Mouse (Mus musculus) forebrain, embryonic 13.5 days (tissue): Measurements from ENCODE around the gene Fam207a. TPM values are rescaled to one million over a fixed set of nuclear protein-coding genes. Genes with fewer than 3 reads are reported as not detected.

Experiments used
- ATAC-seq: fragments of 200-750 bp; cut with Nextera tagmentation; 2 replicates; pipeline ENCODE4 v1.8.0; 2017
- H3K27ac ChIP-seq: fragments of 300-500 bp; sonication (generic); 2 replicates; pipeline ENCODE4 v1.5.1; 2015; ENCODE audit warnings: inconsistent platforms, mild to moderate bottlenecking, moderate library complexity
- H3K27me3 ChIP-seq: fragments of 300-500 bp; sonication (generic); 2 replicates; pipeline ENCODE4 v1.6.1; 2015; ENCODE audit warnings: mild to moderate bottlenecking, inconsistent platforms
- H3K36me3 ChIP-seq: fragments of 300-500 bp; sonication (generic); 2 replicates; pipeline ENCODE4 v1.6.1; 2015; ENCODE audit warnings: mild to moderate bottlenecking, inconsistent platforms; ENCODE audit not compliant: poor library complexity, severe bottlenecking
- H3K4me1 ChIP-seq: fragments of 300-500 bp; sonication (generic); 2 replicates; pipeline ENCODE4 v1.6.1; 2015; ENCODE audit warnings: inconsistent platforms
- H3K4me2 ChIP-seq: fragments of 300-500 bp; sonication (generic); 2 replicates; pipeline ENCODE4 v1.6.1; 2015; ENCODE audit warnings: inconsistent platforms, mild to moderate bottlenecking, moderate library complexity
- H3K4me3 ChIP-seq: fragments of 300-500 bp; sonication (generic); 2 replicates; pipeline ENCODE4 v1.5.1; 2015; ENCODE audit warnings: mild to moderate bottlenecking, inconsistent platforms
- H3K9ac ChIP-seq: fragments of 300-500 bp; sonication (generic); 2 replicates; pipeline ENCODE4 v1.6.1; 2015; ENCODE audit warnings: mild to moderate bottlenecking, inconsistent platforms
- H3K9me3 ChIP-seq: fragments of 300-500 bp; sonication (generic); replicated peaks from 2 replicates; pipeline ENCODE4 v1.6.1; 2016; ENCODE audit warnings: inconsistent platforms
- WGBS: fragments of 180-500 bp; shearing (Covaris S2); methylation state at CpG from one replicate; pipeline ENCODE4 v1.1.7; 2015; 5-methylcytosine and 5-hydroxymethylcytosine counted together
- polyA plus RNA-seq: library from polyadenylated mRNA; unstranded; fragments of >200 nt; fragmentation: Nextera tagmentation; extraction: Ambion mirVana; gene quantifications from 2 replicates; pipeline ENCODE4 v1.2.1, GENCODE M21; 2015

Fam207a gene
- 37.5 and 38.7 TPM in 2 replicates for polyA plus RNA-seq

DNA sequence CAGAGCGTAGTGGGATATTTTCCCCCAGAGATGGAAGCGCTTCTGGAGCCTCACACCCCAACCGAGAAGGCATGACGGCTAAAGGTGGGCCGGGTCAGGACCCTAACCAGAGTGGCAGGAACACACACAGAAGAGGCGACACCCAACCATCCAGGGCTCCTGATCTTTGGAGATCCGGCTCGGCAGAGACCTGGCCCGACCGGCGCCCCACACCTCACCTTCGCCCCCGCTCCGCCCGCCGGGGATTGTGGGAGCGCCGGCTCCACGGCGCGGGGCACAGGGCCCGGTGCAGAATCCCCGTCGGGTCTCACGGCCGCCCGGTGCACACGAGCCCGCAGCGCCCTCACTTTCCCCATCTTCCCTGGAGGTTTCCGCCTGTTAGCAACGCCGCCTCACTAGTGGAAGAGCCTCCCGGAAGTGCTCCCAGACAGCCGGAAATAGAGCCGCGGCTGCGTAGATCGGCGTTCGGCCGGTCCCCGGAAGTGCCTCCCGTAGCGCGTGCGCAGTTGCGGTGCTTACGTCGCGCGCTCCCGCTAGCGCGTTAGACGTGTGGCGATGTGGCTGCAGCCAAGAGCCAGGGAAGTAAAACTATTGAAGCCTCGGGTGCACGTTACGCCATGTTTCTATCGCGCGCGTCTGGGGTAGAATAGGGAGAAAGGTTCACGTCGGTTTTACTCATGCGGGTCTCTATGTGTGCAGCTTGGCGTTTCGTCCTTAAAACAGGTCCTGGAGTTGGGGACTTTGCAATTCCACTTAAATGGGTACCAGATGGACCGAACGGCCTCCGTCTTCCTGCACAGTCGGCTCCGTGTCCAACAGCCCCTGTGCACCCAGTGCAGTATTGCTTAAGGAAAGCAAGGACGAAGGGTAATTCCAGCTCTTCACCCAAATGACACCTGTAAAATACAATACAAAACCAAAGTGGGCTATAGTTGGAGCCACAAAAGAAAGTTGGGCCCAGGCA lies at the start of gene Fam207a:
Fam207a (minus strand) TSS at position 401 of the 964 bp plus-strand sequence.
- Histone ChIP-seq H3K4me1 (peaks cover 21% of the 10 kb centered on the region), H3K4me3 (peak within 1 kb of the TSS; percentile 94), H3K27ac (peak within 1 kb of the TSS; percentile 73), H3K9ac (peak within 1 kb of the TSS; percentile 91), H3K4me2 (peak within 1 kb of the TSS; percentile 89), H3K9me3 (no peaks in the 10 kb centered on the region), H3K36me3 (peaks cover 38% of the 10 kb centered on the region), H3K27me3 (no peaks in the 10 kb centered on the region)
- WGBS: 1% methylated on average over 75 of the region's 75 CpGs
- peak; percentile 97 for ATAC-seq

DNA sequence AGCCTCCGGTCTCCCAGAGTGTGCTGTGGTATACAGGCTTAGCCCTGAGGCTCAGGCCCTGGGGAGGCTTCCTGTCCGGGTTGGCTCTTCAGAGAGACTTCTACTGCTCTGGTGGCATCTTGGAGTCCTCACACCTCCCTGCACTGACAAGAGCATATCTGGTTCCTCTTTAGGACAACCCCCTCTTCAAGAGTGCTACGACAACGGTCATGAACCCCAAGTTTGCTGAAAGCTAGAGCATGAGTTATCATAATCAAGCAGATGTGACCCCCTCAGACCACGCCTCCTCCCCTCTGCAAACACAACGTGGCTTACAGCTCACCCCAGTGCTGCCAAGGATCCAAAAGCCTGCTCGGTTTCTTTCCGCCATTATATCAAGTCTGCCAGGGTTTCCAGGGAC lies 49.4 kb upstream of the Fam207a start:
- Histone ChIP-seq H3K9ac (no peak overlapping the region), H3K4me3 (no peak overlapping the region), H3K4me2 (no peak overlapping the region), H3K4me1 (no peaks in the 10 kb centered on the region), H3K9me3 (no peaks in the 10 kb centered on the region), H3K27ac (no peak overlapping the region), H3K36me3 (no peaks in the 10 kb centered on the region), H3K27me3 (no peaks in the 10 kb centered on the region)
- WGBS: 80% methylated on average over 8 of the region's 8 CpGs
- no peak for ATAC-seq

DNA sequence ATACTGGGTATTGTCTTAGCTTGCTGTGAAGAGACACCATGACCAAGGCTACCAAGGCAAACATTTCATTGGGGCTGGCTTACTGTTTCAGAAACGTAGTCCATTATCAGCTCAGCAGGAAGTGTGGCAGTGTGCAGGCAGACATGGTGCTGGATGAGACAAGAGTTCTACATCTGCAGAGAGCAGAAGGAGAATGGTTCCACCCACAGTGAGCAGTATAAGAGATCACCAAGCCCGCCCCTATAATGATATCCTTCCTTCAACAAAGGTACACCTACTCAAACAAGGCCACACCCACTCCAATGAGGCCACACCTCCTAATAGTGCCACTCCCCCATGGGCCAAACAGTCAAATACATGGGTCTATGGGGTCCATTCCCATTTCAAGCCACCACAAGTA lies 45.9 kb upstream of the Fam207a start:
- no peaks in the 10 kb centered on the region for H3K9me3 ChIP-seq
- no peak for ATAC-seq
- H3K27me3 ChIP-seq: no peaks in the 10 kb centered on the region
- 75% methylated on average over 2 of the region's 2 CpGs for WGBS
- H3K4me2 ChIP-seq: no peak overlapping the region
- no peak overlapping the region for H3K4me3 ChIP-seq
- H3K27ac ChIP-seq: no peak overlapping the region
- no peaks in the 10 kb centered on the region for H3K4me1 ChIP-seq
- no peaks in the 10 kb centered on the region for H3K36me3 ChIP-seq
- H3K9ac ChIP-seq: no peak overlapping the region

DNA sequence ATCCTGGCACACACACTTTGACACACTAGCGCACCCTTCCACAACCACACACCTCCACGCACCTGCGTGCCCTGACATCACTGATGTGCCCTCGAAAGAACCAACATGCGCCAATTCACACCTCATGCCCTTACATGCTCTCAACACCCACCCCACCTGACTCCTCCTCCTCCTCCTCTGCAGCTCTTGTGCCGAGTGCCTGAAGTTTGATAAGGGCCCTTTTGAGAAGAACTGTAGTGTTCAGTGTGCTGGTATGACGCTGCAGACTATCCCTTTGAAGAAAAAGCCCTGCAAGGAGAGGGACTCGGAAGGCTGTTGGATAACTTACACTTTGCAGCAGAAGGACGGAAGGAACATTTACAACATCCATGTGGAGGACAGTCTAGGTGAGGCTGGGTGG lies 45.2 kb upstream of the Fam207a start:
- no peak overlapping the region for H3K9ac ChIP-seq
- no peaks in the 10 kb centered on the region for H3K27me3 ChIP-seq
- 89% methylated on average over 9 of the region's 9 CpGs for WGBS
- H3K27ac ChIP-seq: no peak overlapping the region
- H3K9me3 ChIP-seq: no peaks in the 10 kb centered on the region
- H3K4me2 ChIP-seq: no peak overlapping the region
- H3K4me3 ChIP-seq: no peak overlapping the region
- no peak for ATAC-seq
- H3K4me1 ChIP-seq: no peaks in the 10 kb centered on the region
- H3K36me3 ChIP-seq: no peaks in the 10 kb centered on the region

DNA sequence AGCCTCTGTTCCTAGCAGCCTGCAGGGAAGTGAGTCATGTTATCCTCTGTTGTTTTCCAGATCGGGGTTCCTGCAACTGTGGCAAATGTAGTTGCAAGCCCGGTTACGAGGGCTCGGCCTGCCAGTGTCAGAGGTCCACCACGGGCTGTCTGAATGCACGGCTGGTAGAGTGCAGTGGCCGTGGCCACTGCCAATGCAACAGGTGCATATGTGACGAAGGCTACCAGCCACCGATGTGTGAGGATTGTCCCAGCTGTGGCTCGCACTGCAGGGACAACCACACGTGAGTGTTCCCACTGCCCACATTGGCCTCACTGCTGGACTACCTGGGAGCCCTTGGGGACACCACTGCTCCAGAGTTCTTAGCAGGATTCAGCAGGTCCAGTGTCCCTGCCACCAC lies 44.5 kb upstream of the Fam207a start:
- ATAC-seq: no peak
- Histone ChIP-seq H3K4me2 (no peak overlapping the region), H3K9ac (no peak overlapping the region), H3K36me3 (no peaks in the 10 kb centered on the region), H3K27ac (no peak overlapping the region), H3K4me3 (no peak overlapping the region), H3K9me3 (no peaks in the 10 kb centered on the region), H3K4me1 (no peaks in the 10 kb centered on the region), H3K27me3 (no peaks in the 10 kb centered on the region)
- 87% methylated on average over 11 of the region's 11 CpGs for WGBS

DNA sequence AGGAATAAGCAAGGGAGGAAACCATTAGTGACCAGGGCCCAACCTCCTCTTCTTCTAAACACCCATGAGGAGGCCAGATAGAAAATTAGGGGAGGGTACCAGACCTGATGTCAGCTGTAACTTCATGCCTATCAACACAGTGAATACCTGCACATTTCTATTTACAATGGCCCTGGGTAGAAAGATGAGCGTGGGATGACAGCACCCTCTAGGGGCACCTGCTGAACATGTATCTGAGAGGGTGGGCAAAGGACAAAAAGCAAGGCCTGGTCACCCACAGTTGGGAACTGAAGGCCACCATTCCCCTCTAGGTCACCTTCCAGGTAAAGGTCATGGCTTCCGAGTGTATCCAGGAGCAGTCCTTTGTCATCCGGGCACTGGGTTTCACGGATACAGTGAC lies 42.1 kb upstream of the Fam207a start:
- Histone ChIP-seq H3K4me2 (no peak overlapping the region), H3K27me3 (no peaks in the 10 kb centered on the region), H3K4me3 (no peak overlapping the region), H3K36me3 (no peaks in the 10 kb centered on the region), H3K4me1 (no peaks in the 10 kb centered on the region), H3K9me3 (no peaks in the 10 kb centered on the region), H3K27ac (no peak overlapping the region), H3K9ac (no peak overlapping the region)
- 84% methylated on average over 4 of the region's 4 CpGs for WGBS
- ATAC-seq: no peak

DNA sequence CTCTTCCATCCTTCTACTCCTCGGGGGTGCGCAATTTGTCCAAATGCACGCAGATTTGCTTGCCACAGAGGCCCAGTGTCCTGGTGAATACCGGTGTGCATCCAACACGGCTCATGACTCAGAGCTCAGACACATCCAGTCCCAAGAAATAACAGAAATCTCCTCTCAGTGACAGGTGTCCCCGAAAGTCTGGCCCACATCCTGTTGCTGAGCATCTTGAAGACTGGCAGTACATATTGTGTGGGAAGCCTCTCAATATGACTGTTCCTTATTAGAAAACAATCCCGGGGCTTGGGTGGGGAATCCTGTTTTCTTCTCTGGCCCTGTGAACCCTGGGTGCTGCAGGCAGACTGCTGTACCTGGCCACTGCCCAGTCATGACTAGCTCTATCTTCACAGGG lies 41.0 kb upstream of the Fam207a start:
- Histone ChIP-seq H3K4me3 (no peak overlapping the region), H3K4me1 (no peaks in the 10 kb centered on the region), H3K27me3 (no peaks in the 10 kb centered on the region), H3K36me3 (no peaks in the 10 kb centered on the region), H3K9ac (no peak overlapping the region), H3K9me3 (no peaks in the 10 kb centered on the region), H3K27ac (no peak overlapping the region), H3K4me2 (no peak overlapping the region)
- 86% methylated on average over 7 of the region's 7 CpGs for WGBS
- no peak for ATAC-seq

DNA sequence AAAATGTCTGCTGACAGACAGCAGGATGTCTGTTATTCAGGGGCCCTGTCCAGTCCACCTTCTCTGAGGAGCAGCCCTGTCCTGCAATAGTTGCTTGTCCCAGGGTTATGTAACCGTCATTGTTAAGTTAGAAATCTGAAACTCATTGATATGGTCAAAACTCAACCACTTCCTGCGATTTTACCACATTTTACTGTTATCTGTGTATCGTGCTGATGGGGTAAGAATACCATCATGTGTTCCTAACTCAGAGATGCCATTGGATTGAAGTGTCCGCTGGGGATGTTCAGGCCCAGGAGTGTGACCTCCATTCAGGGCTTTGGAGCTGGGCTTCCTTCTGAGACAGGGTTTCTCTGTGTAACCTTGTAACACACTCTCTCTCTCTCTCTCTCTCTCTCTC lies 39.3 kb upstream of the Fam207a start:
- 91% methylated on average over 4 of the region's 4 CpGs for WGBS
- no peak overlapping the region for H3K27ac ChIP-seq
- no peaks in the 10 kb centered on the region for H3K27me3 ChIP-seq
- no peaks in the 10 kb centered on the region for H3K36me3 ChIP-seq
- no peak overlapping the region for H3K9ac ChIP-seq
- H3K9me3 ChIP-seq: no peaks in the 10 kb centered on the region
- no peak overlapping the region for H3K4me3 ChIP-seq
- H3K4me2 ChIP-seq: no peak overlapping the region
- no peaks in the 10 kb centered on the region for H3K4me1 ChIP-seq
- no peak for ATAC-seq

DNA sequence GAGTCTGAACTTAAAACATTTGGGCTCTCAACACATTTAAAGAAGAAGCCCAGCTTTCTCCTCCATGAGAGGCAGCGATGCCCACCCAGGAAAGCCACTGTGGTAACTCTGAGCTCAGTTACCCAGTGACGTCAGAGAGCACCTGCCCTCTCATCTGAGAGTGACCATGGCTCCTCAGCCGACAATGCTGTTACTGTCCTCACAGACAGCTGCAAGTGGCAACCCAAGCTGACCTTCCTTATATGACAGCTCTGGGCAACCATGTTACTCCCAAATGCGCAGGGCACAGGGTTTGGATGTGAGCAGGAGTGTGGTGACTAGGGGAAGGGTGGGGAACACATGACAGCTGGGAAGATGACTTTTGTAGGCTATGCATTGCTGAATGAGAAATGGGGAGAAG lies 37.7 kb upstream of the Fam207a start:
- Histone ChIP-seq H3K27ac (no peak overlapping the region), H3K4me3 (no peak overlapping the region), H3K9me3 (no peaks in the 10 kb centered on the region), H3K9ac (no peak overlapping the region), H3K4me1 (no peaks in the 10 kb centered on the region), H3K4me2 (no peak overlapping the region), H3K36me3 (no peaks in the 10 kb centered on the region), H3K27me3 (no peaks in the 10 kb centered on the region)
- WGBS: 81% methylated on average over 4 of the region's 4 CpGs
- ATAC-seq: no peak

DNA sequence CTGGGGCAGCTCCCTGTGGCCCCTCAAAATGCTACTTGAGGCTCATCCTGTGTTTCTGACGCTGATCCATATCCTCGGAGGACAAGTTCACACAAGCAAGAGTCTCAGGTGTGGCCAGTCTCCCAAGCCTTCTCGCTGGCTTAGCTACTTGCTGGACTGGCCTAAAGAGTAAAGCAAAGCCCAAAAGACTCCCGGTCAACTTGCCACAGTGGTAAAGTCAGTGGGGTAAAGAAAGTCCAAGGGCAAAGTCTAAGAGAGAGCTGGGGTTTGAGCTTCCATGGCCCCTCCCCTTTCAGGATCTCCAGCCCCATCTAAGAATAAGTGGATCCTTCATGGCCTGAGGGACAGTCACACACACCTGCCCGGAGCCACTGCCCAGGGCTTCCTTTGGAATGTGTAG lies 36.6 kb upstream of the Fam207a start:
- no peak overlapping the region for H3K27ac ChIP-seq
- H3K9me3 ChIP-seq: no peaks in the 10 kb centered on the region
- no peak overlapping the region for H3K9ac ChIP-seq
- no peaks in the 10 kb centered on the region for H3K36me3 ChIP-seq
- no peaks in the 10 kb centered on the region for H3K4me1 ChIP-seq
- H3K27me3 ChIP-seq: no peaks in the 10 kb centered on the region
- H3K4me3 ChIP-seq: no peak overlapping the region
- 93% methylated on average over 5 of the region's 5 CpGs for WGBS
- H3K4me2 ChIP-seq: no peak overlapping the region
- ATAC-seq: no peak

DNA sequence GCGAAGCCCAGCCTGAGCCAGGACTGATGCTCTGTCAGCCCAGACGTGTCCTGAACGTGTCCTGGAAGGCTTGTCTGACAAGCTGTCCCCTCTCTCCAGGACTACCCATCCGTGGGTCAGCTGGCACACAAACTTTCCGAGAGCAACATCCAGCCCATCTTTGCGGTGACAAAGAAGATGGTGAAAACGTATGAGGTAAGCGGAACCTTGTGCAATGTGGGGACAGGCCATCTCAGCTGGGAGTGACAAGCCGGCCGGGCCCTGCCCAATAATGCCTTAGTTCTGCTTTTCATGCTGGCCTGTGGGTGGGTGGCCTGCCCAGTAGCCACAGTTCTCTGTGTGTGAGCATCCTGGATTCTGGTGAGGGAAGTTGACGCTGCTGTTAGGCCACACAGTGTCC lies 35.3 kb upstream of the Fam207a start:
- Histone ChIP-seq H3K36me3 (no peaks in the 10 kb centered on the region), H3K9ac (no peak overlapping the region), H3K4me3 (no peak overlapping the region), H3K4me1 (no peaks in the 10 kb centered on the region), H3K27ac (no peak overlapping the region), H3K27me3 (no peaks in the 10 kb centered on the region), H3K4me2 (no peak overlapping the region), H3K9me3 (no peaks in the 10 kb centered on the region)
- ATAC-seq: no peak
- WGBS: 78% methylated on average over 11 of the region's 11 CpGs

DNA sequence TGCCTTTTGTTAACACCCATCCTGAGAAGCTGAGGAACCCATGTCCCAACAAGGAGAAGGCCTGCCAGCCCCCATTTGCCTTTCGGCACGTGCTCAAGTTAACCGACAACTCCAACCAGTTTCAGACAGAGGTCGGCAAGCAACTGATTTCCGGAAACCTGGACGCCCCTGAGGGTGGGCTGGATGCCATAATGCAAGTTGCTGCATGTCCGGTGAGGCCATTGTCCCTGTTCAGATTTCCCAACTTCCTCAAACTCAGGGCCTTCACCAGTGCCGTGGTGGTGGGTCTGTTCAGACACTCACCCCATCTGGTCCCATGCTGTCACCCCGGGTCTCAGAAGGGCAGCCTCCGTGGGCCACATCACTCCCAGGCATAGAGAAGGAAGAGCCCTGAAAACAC lies 33.0 kb upstream of the Fam207a start:
- Histone ChIP-seq H3K4me1 (no peaks in the 10 kb centered on the region), H3K9ac (no peak overlapping the region), H3K4me3 (no peak overlapping the region), H3K27me3 (0 out of 2 replicates have a peak, but pooled peaks cover 2% of the 10 kb centered on the region), H3K9me3 (no peaks in the 10 kb centered on the region), H3K4me2 (no peak overlapping the region), H3K36me3 (no peaks in the 10 kb centered on the region), H3K27ac (no peak overlapping the region)
- no peak for ATAC-seq
- WGBS: 93% methylated on average over 10 of the region's 10 CpGs

DNA sequence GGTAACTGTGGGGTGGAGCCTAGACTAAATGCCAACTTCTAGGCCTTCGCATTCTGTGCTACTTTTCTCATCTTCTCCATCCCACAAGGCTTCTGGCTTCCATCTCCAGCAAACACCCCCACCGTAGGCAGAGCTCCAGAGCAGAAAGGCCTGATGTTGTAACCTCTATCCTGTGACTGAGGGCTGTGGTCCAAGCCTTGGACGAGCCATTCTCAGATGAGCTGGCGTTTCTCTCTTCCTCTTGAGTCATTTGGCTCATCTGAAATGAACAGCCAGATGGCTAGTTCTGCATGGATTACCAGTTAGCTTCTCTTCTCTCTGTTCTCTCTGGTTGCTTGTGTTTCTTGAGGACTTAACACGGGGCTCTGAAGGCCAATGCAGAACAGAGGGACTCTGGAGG lies 29.3 kb upstream of the Fam207a start:
- no peak for ATAC-seq
- Histone ChIP-seq H3K27me3 (0 out of 2 replicates have a peak, but pooled peaks cover 2% of the 10 kb centered on the region), H3K36me3 (no peaks in the 10 kb centered on the region), H3K4me1 (no peaks in the 10 kb centered on the region), H3K4me2 (no peak overlapping the region), H3K27ac (no peak overlapping the region), H3K9me3 (no peaks in the 10 kb centered on the region), H3K9ac (no peak overlapping the region), H3K4me3 (no peak overlapping the region)
- WGBS: 80% methylated on average over 5 of the region's 5 CpGs
